Mouse (Mus musculus) spleen, adult 2 months (tissue): ENCODE data around the gene Anapc13. TPM values are rescaled to one million over a fixed set of nuclear protein-coding genes. Genes with fewer than 3 reads are reported as not detected.
A peak's percentile ranks its signal among the peaks of the same experiment; 100 is the strongest.

Experiments used
- DNase-seq, 2 experiments: peaks; one replicate each; pipeline versions ENCODE4 v3.0.0 to v3.0.0-alpha.2; 2012 to 2021; ENCODE audit warnings: low spot score in 2 of 2, low read depth in 1 of 2
- H3K27ac ChIP-seq: fragments of 200-500 bp; 2 replicates; pipeline ENCODE4 v1.5.1; 2012; ENCODE audit warnings: low read length, inconsistent platforms; ENCODE audit not compliant: insufficient read depth
- H3K27me3 ChIP-seq: fragments of 200-500 bp; 2 replicates; pipeline ENCODE4 v1.6.1; 2012; ENCODE audit warnings: mild to moderate bottlenecking, moderate library complexity, low read length, inconsistent platforms; ENCODE audit not compliant: control insufficient read depth, insufficient read depth
- H3K36me3 ChIP-seq: fragments of 200-500 bp; 2 replicates; pipeline ENCODE4 v1.6.1; 2012; ENCODE audit warnings: mild to moderate bottlenecking, low read length, inconsistent platforms; ENCODE audit not compliant: control insufficient read depth, insufficient read depth
- H3K4me1 ChIP-seq: fragments of 200-500 bp; 2 replicates; pipeline ENCODE4 v1.6.1; 2011; ENCODE audit warnings: inconsistent platforms; ENCODE audit not compliant: control insufficient read depth, insufficient read depth, insufficient read length
- H3K4me3 ChIP-seq: fragments of 200-500 bp; 2 replicates; pipeline ENCODE4 v1.5.1; 2011; ENCODE audit warnings: mild to moderate bottlenecking, inconsistent platforms; ENCODE audit not compliant: insufficient read depth, insufficient read length; ENCODE audit errors: extremely low read depth
- CTCF ChIP-seq: fragments of 200-500 bp; IDR thresholded peaks from 2 replicates; pipeline ENCODE4 v1.5.1; 2011; ENCODE audit warnings: mild to moderate bottlenecking, inconsistent platforms; ENCODE audit not compliant: insufficient read depth, insufficient read length, insufficient replicate concordance; ENCODE audit errors: extremely low read depth
- POLR2A ChIP-seq: fragments of 200-500 bp; IDR thresholded peaks from 2 replicates; pipeline ENCODE4 v1.6.1; 2011; ENCODE audit warnings: low read depth, low read length, inconsistent platforms
- WGBS: fragments of 180-500 bp; shearing (Covaris S2); methylation state at CpG from one replicate; pipeline ENCODE4 v1.1.7; 2018; 5-methylcytosine and 5-hydroxymethylcytosine counted together
- polyA plus RNA-seq: library from polyadenylated mRNA; depleted of rRNA; stranded (reverse); fragments of >200 nt; gene quantifications from 2 replicates; pipeline ENCODE4 v1.2.3, GENCODE M21; 2012

The Anapc13 gene
- polyA plus RNA-seq, 1 experiment: 34.1 TPM

- no peak for DNase-seq
- H3K4me3 ChIP-seq: no peak overlapping the region
- TF ChIP-seq CTCF (no peak), POLR2A (no peak)
- H3K36me3 ChIP-seq: peaks cover 21% of the 10 kb centered on the region
- H3K27me3 ChIP-seq: no peaks in the 10 kb centered on the region
- no peak overlapping the region for H3K27ac ChIP-seq
- 99% methylated on average over 2 of the region's 2 CpGs for WGBS
- no peaks in the 10 kb centered on the region for H3K4me1 ChIP-seq
These were observed 24.9 kb upstream of the Anapc13 start for GRCm38 (mm10) chr9:102601187-102601586.

GRCm38 (mm10) chr9:102601666-102602065 lies 24.4 kb upstream of the Anapc13 start:
- Histone ChIP-seq H3K27me3 (no peaks in the 10 kb centered on the region), H3K4me1 (no peaks in the 10 kb centered on the region), H3K27ac (no peak overlapping the region), H3K36me3 (peaks cover 18% of the 10 kb centered on the region), H3K4me3 (no peak overlapping the region)
- no peak for DNase-seq
- no peak for TF ChIP-seq CTCF
- no peak for TF ChIP-seq POLR2A
- 89% methylated on average over 2 of the region's 2 CpGs for WGBS

DNA sequence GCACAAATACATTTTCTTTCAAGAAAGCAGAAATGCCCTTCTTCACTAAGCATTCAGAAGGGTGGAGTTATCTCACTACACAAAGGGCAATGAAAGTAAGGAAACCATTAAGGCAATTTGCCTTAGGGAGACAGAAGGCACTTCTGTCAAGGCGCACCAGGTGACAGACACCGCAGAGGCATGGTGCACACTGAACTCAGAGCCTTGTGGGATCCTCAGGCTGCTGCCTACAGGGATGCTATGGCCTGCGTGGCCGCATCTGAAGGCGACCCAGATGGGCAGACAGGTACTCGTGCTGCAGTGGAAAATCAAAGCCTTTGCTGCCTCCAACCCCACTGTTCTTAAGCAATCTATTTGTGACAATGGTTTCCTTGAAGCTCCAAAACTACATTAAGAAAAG lies 20.9 kb upstream of the Anapc13 start:
- 95% methylated on average over 6 of the region's 6 CpGs for WGBS
- no peak for TF ChIP-seq CTCF
- no peak for TF ChIP-seq POLR2A
- no peak for DNase-seq

GRCm38 (mm10) chr9:102607471-102607870 lies 18.6 kb upstream of the Anapc13 start:
- peaks cover 22% of the 10 kb centered on the region for H3K36me3 ChIP-seq
- H3K4me3 ChIP-seq: no peak overlapping the region
- no peaks in the 10 kb centered on the region for H3K27me3 ChIP-seq
- DNase-seq: no peak
- no peak overlapping the region for H3K27ac ChIP-seq
- no peaks in the 10 kb centered on the region for H3K4me1 ChIP-seq
- WGBS: 85% methylated on average over 5 of the region's 5 CpGs
- TF ChIP-seq CTCF (no peak), POLR2A (no peak)

More for the DNA sequence above, 20.9 kb upstream of the Anapc13 start:
- Histone ChIP-seq H3K36me3 (peaks cover 21% of the 10 kb centered on the region), H3K4me1 (no peaks in the 10 kb centered on the region), H3K27ac (no peak overlapping the region), H3K27me3 (no peaks in the 10 kb centered on the region), H3K4me3 (no peak overlapping the region)

DNA sequence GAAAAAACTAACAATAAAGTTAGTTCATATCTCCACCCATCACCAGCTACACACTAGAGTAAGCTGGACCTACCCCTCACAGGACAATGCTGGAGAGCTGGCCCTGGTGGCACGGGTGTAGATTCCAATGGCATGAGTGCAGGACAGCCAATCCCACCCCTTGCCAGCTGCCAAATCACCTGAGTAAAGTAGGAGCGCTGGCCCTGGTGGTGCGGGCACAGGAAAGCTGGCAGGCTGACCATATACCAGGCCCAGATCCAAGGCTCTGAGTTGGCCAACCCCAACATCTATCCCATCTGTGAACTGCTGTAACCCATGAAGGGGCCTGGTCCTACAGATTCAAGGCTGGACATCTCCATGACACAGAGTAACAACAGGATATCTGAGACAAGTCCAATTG lies 16.9 kb upstream of the Anapc13 start:
- Histone ChIP-seq H3K4me3 (no peak overlapping the region), H3K27me3 (no peaks in the 10 kb centered on the region), H3K36me3 (peaks cover 25% of the 10 kb centered on the region), H3K27ac (no peak overlapping the region), H3K4me1 (no peaks in the 10 kb centered on the region)
- TF ChIP-seq POLR2A (no peak), CTCF (no peak)
- WGBS: 96% methylated on average over 3 of the region's 3 CpGs
- no peak for DNase-seq

- H3K4me1 ChIP-seq: no peaks in the 10 kb centered on the region
- TF ChIP-seq POLR2A (no peak), CTCF (no peak)
- DNase-seq: no peak
- H3K27me3 ChIP-seq: no peaks in the 10 kb centered on the region
- 63% methylated on average over 3 of the region's 3 CpGs for WGBS
- H3K27ac ChIP-seq: no peak overlapping the region
- H3K4me3 ChIP-seq: no peak overlapping the region
- H3K36me3 ChIP-seq: peaks cover 22% of the 10 kb centered on the region
These were observed 11.0 kb upstream of the Anapc13 start for GRCm38 (mm10) chr9:102615071-102615470.

DNA sequence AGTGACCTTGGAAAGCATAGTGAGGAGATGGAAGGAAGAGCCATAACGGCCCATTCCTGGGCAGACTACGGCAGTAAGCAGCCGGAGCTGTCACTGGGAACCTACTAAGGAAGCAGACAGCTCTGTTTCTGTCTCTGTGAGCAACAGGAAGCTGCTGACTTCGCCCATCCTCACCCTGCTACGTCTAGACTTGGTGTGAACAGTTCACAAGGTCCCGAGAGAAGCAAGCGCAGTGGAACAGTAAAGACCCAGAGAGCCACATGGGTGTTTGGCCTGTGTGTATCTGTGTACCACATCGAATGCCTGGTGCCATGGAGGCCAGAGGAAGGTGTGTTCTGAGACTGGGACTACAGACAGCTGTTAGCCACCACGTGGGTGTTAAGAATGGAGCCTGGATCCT lies 9.8 kb upstream of the Anapc13 start:
- Histone ChIP-seq H3K4me3 (no peak overlapping the region), H3K36me3 (peaks cover 18% of the 10 kb centered on the region), H3K27me3 (no peaks in the 10 kb centered on the region), H3K4me1 (no peaks in the 10 kb centered on the region), H3K27ac (0 out of 2 replicates have a peak overlapping the region, but pooled peaks have one; percentile 4)
- WGBS: 74% methylated on average over 9 of the region's 9 CpGs
- DNase-seq: no peak
- TF ChIP-seq CTCF (no peak), POLR2A (no peak)
